Mouse (Mus musculus) thymus, postnatal 4 days (tissue): ENCODE measurements at regions not wholly inside any gene's neighbourhood (a gene's known extent, or its start where the extent isn't known, plus 50 kb on each side); places are given as distances from the start of the nearest gene placed in this dataset.

Source experiments
- DNase-seq: peaks from one replicate; pipeline ENCODE4 v3.0.0; 2021

DNA sequence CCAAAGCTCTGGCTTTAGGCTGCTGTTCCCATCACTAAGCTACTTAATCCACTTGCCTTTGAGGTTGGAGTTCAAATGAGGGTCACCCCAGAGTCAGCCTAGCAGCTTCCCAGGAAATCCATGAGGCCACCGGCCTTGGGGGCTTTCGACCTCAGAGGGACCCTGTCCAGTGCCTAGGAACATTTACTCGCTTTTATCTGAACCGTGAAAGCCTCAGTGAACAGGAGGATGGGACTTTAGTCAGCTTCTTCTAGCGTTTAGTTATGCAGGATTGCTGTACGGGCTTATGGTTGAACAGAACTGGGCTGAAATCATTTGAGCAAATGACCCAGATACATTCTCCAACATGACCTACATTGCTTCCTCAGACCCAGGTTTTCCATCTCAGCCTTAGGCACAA lies 174.9 kb downstream of the Parm1 start:
- DNase-seq, result no peak

GRCm38 (mm10) chr5:91678727-91679126 lies 161.3 kb downstream of the Parm1 start:
- DNase-seq, result no peak
